Mouse (Mus musculus): Measurements from ENCODE around the gene Prpf40b. TPM values are rescaled to one million over a fixed set of nuclear protein-coding genes. Genes with fewer than 3 reads are reported as not detected.

Prpf40b gene
- 17.7 and 23.6 TPM in 2 replicates for polyA plus RNA-seq (2012; rRNA removed; ENCODE audit: low replicate concordance)

DNA sequence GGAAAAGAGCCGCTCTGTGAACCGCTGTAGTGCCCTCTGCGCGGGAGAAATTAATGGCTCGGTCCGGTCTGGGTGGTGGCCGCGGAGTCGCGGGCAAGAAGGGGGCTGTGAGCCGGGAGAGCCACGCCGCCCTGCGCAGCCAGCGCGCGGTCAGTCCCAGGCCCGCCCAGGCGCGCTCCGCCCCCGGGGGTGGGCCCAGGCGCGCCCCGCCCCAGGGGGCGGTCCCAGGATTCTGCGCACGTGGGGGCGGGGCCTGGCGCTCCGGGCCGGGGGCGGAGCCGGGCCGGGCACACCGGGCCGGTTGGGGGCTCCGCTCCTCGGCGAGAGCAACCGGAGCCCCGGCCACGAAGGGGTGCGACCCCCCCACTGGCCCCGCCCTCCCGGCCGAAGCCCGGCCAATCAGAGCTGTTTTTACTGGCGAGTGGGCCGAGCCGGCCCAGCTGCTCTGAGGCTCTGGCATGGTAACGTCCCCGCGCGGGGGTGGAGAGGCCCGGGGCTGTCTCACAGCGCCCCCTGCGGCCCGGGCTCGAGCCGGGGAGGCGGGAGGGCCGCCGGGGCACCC lies at the start of gene Prpf40b:
Prpf40b (plus strand) TSS at position 275 of the 562 bp plus-strand sequence.

DNA sequence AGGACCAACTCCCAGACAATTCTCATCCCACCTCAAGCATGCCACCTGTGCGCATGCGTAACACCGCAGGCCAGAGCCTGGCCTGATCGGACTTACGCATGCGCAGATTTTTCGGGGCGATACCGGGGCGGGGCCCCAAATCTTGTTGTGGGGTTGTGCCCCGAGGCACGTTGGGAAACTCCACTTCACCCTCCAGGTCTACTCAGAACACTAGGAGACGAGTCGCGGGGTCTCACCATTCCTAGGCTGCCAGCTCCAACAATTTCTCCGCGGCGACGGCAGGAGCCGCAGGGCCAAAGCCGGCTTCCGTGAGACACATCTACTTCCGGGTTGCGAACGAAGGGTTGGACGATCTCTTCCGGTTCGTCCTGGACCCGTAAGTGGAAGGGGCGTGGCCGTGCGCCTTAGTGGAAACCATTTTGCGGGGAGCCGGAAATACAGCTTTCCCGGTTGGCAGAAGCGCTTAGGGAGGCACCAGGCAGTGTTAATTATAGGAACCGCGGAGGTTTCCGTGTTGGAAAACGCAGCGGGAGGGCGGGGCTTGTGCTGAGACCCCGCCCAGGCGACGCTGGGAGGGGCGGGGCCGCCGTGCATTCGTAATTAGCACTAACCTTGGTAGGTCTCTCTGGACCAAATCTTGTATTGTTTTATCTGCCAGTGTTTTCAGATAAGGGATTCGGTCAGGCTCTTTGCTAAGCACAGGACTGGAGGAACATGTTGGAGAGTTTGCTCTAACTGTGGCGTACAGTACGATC lies 43.1 kb upstream of the Prpf40b start, which contains the start of gene Mcrs1:
Mcrs1 (minus strand) TSS at position 336 of the 755 bp plus-strand sequence.

DNA sequence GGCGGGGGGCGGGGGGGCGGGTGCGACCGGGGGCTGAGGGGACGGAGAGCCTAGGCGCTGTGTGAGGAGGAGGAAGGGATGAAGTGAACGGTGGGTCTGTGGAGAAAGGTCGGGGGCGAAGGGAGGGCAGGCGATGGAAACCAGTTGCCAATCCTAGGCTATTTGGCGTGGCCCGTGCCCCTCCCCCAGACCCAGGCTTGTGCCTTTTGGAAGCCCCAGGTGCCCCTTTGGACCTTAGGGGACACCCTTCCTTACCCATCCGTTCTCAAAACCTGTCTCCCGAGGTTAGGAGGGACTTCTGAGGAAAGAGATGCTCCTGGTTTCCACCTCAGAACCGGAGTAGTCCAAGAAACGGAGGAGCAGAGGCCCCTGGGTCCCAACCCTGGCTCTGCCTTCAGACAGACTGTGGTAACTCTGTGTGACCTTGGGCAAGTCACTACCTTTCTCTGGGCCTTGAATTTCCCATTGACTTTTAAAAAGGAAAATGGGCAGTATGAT lies 646 bp downstream of the Prpf40b start, which contains the start of gene Fam186b:
Fam186b (minus strand) TSS at position 405 of the 498 bp plus-strand sequence.

Other genes with a start within 250 kb of the Prpf40b start
- gene Prph, start 239.9 kb upstream of the Prpf40b start, polyA plus RNA-seq (2012; rRNA removed; ENCODE audit: low replicate concordance) = 7.2 and 7.3 TPM in 2 replicates
- 9.2 and 15.0 TPM in 2 replicates for gene Troap, start 220.5 kb upstream of the Prpf40b start, polyA plus RNA-seq (2012; rRNA removed; ENCODE audit: low replicate concordance)
- not detected in 2 replicates for gene C1ql4, start 207.3 kb upstream of the Prpf40b start, polyA plus RNA-seq (2012; rRNA removed; ENCODE audit: low replicate concordance)
- 39.0 and 41.7 TPM in 2 replicates for gene Dnajc22, start 201.9 kb upstream of the Prpf40b start, polyA plus RNA-seq (2012; rRNA removed; ENCODE audit: low replicate concordance)
- 2.8 and 3.3 TPM in 2 replicates for gene Spats2, start 169.2 kb upstream of the Prpf40b start, polyA plus RNA-seq (2012; rRNA removed; ENCODE audit: low replicate concordance)
- 1.6 and 2.1 TPM in 2 replicates for gene Kcnh3, start 70.2 kb upstream of the Prpf40b start, polyA plus RNA-seq (2012; rRNA removed; ENCODE audit: low replicate concordance)
- gene Mcrs1, start 43.1 kb upstream of the Prpf40b start, polyA plus RNA-seq (2012; rRNA removed; ENCODE audit: low replicate concordance) = 68.4 and 84.4 TPM in 2 replicates
- not detected in 2 replicates for gene Fam186b, start 801 bp downstream of the Prpf40b start, polyA plus RNA-seq (2012; rRNA removed; ENCODE audit: low replicate concordance)
- 4.0 and 4.1 TPM in 2 replicates for gene Fmnl3, start 75.4 kb downstream of the Prpf40b start, polyA plus RNA-seq (2012; rRNA removed; ENCODE audit: low replicate concordance)
- gene Tmbim6, start 97.8 kb downstream of the Prpf40b start, polyA plus RNA-seq (2012; rRNA removed; ENCODE audit: low replicate concordance) = 1,234 and 2,200 TPM in 2 replicates
- 2.8 and 4.9 TPM in 2 replicates for gene Nckap5l, start 162.7 kb downstream of the Prpf40b start, polyA plus RNA-seq (2012; rRNA removed; ENCODE audit: low replicate concordance)
- gene Bcdin3d, start 179.6 kb downstream of the Prpf40b start, polyA plus RNA-seq (2012; rRNA removed; ENCODE audit: low replicate concordance) = 3.6 and 6.0 TPM in 2 replicates
- 0.84 and 1.6 TPM in 2 replicates for gene Faim2, start 233.1 kb downstream of the Prpf40b start, polyA plus RNA-seq (2012; rRNA removed; ENCODE audit: low replicate concordance)